Mouse (Mus musculus) limb, embryonic 13.5 days (tissue): ENCODE results near the gene Parp14. TPM values are rescaled to one million over a fixed set of nuclear protein-coding genes. Genes with fewer than 3 reads are reported as not detected.

Source experiments
- ATAC-seq: fragments of 200-750 bp; cut with Nextera tagmentation; 2 replicates; pipeline ENCODE4 v1.8.0; 2017; ENCODE audit warnings: low read depth, moderate number of reproducible peaks, moderate TSS enrichment; ENCODE audit not compliant: low FRiP score
- H3K27ac ChIP-seq: fragments of 300-500 bp; sonication (generic); 2 replicates; pipeline ENCODE4 v1.5.1; 2015; ENCODE audit warnings: inconsistent platforms, mild to moderate bottlenecking, moderate library complexity
- H3K27me3 ChIP-seq: fragments of 300-500 bp; sonication (generic); 2 replicates; pipeline ENCODE4 v1.6.1; 2015; ENCODE audit warnings: mild to moderate bottlenecking, inconsistent platforms
- H3K36me3 ChIP-seq: fragments of 300-500 bp; sonication (generic); 2 replicates; pipeline ENCODE4 v1.6.1; 2015; ENCODE audit warnings: inconsistent platforms, mild to moderate bottlenecking, moderate library complexity
- H3K4me1 ChIP-seq: fragments of 300-500 bp; sonication (generic); 2 replicates; pipeline ENCODE4 v1.6.1; 2015; ENCODE audit warnings: inconsistent platforms
- H3K4me2 ChIP-seq: fragments of 300-500 bp; sonication (generic); replicated peaks from 2 replicates; pipeline ENCODE4 v1.6.1; 2015; ENCODE audit warnings: inconsistent platforms, mild to moderate bottlenecking, moderate library complexity
- H3K4me3 ChIP-seq: fragments of 300-500 bp; sonication (generic); 2 replicates; pipeline ENCODE4 v1.5.1; 2015; ENCODE audit warnings: moderate library complexity, mild to moderate bottlenecking, inconsistent platforms
- H3K9ac ChIP-seq: fragments of 300-500 bp; sonication (generic); 2 replicates; pipeline ENCODE4 v1.6.1; 2015; ENCODE audit warnings: mild to moderate bottlenecking, inconsistent platforms
- H3K9me3 ChIP-seq: fragments of 300-500 bp; sonication (generic); 2 replicates; pipeline ENCODE4 v1.6.1; 2016; ENCODE audit warnings: inconsistent platforms
- WGBS: fragments of 180-500 bp; shearing (Covaris S2); methylation state at CpG from one replicate; pipeline ENCODE4 v1.1.7; 2015; 5-methylcytosine and 5-hydroxymethylcytosine counted together
- polyA plus RNA-seq: library from polyadenylated mRNA; unstranded; fragments of >200 nt; fragmentation: Nextera tagmentation; extraction: Ambion mirVana; gene quantifications from 2 replicates; pipeline ENCODE4 v1.2.1, GENCODE M21; 2015

The Parp14 gene
- polyA plus RNA-seq, 1 experiment from 2014 or later, result 0.59 TPM

DNA sequence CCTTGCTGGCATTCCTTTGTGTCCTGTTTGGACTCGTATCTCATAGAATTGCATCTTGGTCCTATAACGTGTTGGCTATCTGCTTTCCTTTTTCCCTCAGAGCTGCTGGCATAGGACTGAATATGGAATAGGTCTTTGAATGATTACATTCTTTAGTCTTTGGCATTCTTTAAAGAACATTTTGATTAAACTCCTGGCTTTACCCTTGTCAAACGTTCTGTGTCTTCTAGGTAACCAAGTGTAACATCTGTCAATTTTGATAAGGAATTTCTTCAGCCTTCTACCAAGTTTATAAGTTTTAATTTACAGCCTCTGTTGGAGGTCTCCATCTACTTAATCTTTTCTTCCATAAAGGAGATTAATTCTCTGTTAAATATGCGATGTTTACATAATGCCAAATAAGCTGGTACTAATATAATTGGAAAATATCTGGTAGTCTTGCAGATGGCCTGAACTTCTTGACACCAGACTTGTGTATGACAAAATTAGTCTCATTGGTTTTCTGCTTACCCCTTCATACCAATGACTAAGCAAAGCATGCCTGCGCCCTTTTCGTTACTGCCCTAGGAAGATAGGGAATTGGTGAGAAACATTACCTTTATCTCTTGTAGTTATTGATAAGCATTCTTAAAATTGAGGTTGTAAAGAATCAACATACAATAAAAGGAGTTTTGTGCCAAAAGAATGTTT, 64.2 kb downstream of the Parp14 start:
- WGBS, result 86% methylated on average over 6 of the region's 6 CpGs
- no peaks in the 10 kb centered on the region for H3K9me3 ChIP-seq

DNA sequence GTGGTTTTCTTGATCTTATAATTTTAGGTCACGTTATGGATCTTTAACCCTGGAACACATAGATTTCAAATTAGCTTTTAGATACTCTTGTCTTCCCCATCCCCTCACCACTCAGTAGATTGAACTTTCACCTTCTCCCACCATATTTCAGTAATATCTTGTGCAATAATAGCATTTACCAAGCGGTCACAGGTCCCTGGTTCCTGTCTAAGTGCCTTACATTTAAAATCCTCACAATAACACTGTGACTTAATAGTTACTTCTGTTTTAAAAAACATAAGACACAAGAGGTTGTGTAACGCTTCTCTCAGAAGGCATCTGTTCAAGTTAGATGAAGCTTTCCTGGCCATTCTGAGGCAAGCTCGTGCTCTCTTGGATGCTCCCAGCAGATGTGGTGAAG, 67.6 kb downstream of the Parp14 start:
- H3K4me3 ChIP-seq, result no peak overlapping the region
- 90% methylated on average over 4 of the region's 4 CpGs for WGBS
- H3K27me3 ChIP-seq, result no peaks in the 10 kb centered on the region
- H3K4me2 ChIP-seq, result no peak overlapping the region
- no peak overlapping the region for H3K27ac ChIP-seq
- H3K9me3 ChIP-seq, result peaks cover 13% of the 10 kb centered on the region
- no peaks in the 10 kb centered on the region for H3K4me1 ChIP-seq
- no peak for ATAC-seq
- peaks cover 24% of the 10 kb centered on the region for H3K36me3 ChIP-seq
- H3K9ac ChIP-seq, result no peak overlapping the region

More for the DNA sequence above, 64.2 kb downstream of the Parp14 start:
- Histone ChIP-seq H3K27ac (no peak overlapping the region), H3K4me3 (no peak overlapping the region), H3K9ac (no peak overlapping the region), H3K36me3 (peaks cover 1% of the 10 kb centered on the region; the same call in 1 of the 2 replicates), H3K4me1 (no peaks in the 10 kb centered on the region), H3K27me3 (no peaks in the 10 kb centered on the region), H3K4me2 (no peak overlapping the region)
- no peak for ATAC-seq

DNA sequence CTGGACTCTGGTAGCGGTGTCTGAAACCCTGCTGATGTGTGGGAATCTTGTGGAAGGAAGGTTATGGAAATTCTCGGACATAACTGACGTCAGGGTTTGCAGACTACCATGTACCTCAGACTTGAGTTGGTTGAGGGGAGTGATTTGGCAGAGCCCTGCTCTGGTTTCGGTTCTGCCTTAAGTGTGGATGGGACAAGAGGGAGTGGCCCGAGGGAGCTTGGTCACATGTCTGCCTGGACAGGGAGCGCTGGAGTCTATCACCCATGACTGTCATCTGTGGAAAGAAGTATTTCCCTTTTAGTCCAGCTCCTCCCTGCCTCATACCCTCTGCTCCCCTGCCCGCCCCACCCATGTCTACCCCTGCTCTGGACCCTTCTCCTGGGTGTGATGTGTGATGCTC, 69.2 kb downstream of the Parp14 start:
- Histone ChIP-seq H3K27ac (no peak overlapping the region), H3K4me3 (no peak overlapping the region), H3K4me1 (no peaks in the 10 kb centered on the region), H3K36me3 (peaks cover 33% of the 10 kb centered on the region), H3K9ac (no peak overlapping the region), H3K9me3 (peaks cover 13% of the 10 kb centered on the region), H3K27me3 (no peaks in the 10 kb centered on the region), H3K4me2 (no peak overlapping the region)
- no peak for ATAC-seq
- 85% methylated on average over 7 of the region's 7 CpGs for WGBS

DNA sequence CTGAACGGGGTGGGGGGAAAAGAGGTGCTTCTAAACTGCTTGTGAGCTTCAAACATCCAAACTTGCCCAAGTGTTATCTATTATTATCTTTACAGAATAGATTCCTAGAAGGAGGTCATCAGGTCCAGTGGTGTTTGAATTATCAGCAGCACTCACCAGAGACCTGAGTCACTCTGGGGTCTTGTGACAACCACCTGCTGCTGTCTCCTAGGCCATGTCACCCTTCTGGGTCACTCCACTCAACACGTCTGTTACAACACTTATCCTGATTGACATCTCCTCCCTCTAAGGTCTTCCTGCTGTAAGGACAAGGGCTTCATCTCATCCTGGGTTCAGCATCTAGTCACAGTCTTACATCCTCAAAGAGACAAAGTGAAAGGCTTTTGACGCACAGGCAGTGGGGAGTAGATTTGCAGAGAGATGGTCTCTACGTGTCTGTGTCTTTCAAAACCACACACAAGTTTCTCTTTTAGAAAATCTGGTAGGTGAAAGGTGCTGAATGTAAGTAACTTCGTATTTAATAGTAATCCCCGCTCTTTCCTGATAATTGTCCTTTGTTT, 79.3 kb downstream of the Parp14 start:
- Histone ChIP-seq H3K27ac (no peak overlapping the region), H3K9me3 (no peaks in the 10 kb centered on the region), H3K4me1 (no peaks in the 10 kb centered on the region), H3K27me3 (no peaks in the 10 kb centered on the region), H3K9ac (no peak overlapping the region), H3K36me3 (peaks cover 31% of the 10 kb centered on the region), H3K4me2 (no peak overlapping the region), H3K4me3 (no peak overlapping the region)
- no peak for ATAC-seq
- 88% methylated on average over 6 of the region's 6 CpGs for WGBS

DNA sequence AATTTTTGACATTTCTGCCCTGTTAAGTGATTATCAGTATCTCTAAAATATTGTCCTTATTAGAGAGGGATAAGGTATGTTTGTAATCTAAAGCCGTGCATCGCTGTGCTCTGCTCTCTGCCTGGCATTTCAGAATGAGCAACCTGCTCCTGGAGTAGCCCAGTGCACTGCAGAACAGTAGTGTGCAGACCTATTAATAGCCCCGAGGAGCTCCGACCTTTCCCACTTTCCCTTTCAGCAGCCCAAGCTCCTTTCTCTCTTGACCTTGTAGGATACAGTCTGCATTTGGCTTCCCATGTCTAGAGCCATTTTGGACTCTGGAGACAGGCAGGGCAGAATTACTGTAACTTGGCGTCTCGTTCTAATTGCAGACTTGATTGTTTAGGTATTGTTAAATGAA, 83.0 kb downstream of the Parp14 start:
- H3K4me3 ChIP-seq, result no peak overlapping the region
- no peak overlapping the region for H3K9ac ChIP-seq
- peaks cover 31% of the 10 kb centered on the region for H3K36me3 ChIP-seq
- WGBS, result 89% methylated on average over 6 of the region's 6 CpGs
- no peak overlapping the region for H3K4me2 ChIP-seq
- no peak overlapping the region for H3K27ac ChIP-seq
- H3K9me3 ChIP-seq, result no peaks in the 10 kb centered on the region
- H3K4me1 ChIP-seq, result no peaks in the 10 kb centered on the region
- H3K27me3 ChIP-seq, result no peaks in the 10 kb centered on the region
- ATAC-seq, result no peak

DNA sequence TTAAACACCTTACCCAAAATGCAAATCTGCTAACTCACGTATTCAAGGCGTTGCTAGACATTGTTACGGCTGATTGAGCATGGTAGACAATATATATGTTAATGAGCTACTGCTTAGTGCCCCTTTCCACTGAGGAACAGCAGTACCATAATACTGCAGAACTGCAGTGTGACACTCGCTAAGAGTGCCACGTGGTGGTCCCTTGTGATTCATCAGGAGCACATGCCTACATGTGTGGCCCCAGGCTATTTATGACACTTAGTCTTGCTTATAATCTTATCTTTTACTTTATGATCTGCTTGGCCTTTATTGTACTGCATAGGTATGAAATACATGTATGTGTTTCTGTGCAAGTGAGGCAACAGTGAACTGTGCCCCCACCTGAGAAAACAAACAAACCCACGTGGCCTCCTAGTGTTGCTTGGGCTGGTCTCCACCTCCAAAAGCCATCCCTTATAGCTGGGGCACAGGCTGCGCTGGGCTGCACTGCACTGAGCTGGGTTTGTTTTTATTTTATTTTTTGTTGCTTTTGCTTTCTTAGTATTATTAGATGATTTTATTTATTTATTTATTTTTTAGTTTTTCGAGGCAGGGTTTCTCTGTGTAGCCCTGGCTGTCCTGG, 83.7 kb downstream of the Parp14 start:
- ATAC-seq, result no peak
- Histone ChIP-seq H3K4me2 (no peak overlapping the region), H3K4me1 (no peaks in the 10 kb centered on the region), H3K4me3 (no peak overlapping the region), H3K36me3 (peaks cover 31% of the 10 kb centered on the region), H3K9ac (no peak overlapping the region), H3K27me3 (no peaks in the 10 kb centered on the region), H3K9me3 (no peaks in the 10 kb centered on the region), H3K27ac (no peak overlapping the region)
- WGBS, result 86% methylated on average over 8 of the region's 8 CpGs

DNA sequence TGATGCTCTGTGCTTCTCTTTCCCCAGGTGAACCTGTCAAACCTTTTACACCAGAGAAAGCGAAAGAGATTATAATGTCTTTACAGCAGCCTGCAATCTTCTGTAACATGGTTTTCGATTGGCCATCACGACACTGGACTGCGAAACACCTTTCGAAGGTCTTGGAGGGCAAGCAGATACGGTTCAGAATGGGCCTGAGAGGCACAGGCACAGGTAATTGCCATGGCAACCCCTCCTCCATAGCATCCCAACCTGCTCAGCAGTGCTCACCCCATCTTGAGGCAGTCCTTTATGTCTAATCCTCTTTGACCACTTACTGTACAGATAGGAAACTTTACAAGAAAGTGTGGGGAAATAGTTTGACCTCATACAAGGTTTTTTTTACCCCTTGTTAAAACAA, 84.2 kb downstream of the Parp14 start:
- H3K9ac ChIP-seq, result no peak overlapping the region
- peaks cover 31% of the 10 kb centered on the region for H3K36me3 ChIP-seq
- no peaks in the 10 kb centered on the region for H3K27me3 ChIP-seq
- no peak for ATAC-seq
- no peaks in the 10 kb centered on the region for H3K9me3 ChIP-seq
- WGBS, result 92% methylated on average over 6 of the region's 6 CpGs
- H3K4me3 ChIP-seq, result no peak overlapping the region
- no peak overlapping the region for H3K27ac ChIP-seq
- H3K4me1 ChIP-seq, result no peaks in the 10 kb centered on the region
- no peak overlapping the region for H3K4me2 ChIP-seq

DNA sequence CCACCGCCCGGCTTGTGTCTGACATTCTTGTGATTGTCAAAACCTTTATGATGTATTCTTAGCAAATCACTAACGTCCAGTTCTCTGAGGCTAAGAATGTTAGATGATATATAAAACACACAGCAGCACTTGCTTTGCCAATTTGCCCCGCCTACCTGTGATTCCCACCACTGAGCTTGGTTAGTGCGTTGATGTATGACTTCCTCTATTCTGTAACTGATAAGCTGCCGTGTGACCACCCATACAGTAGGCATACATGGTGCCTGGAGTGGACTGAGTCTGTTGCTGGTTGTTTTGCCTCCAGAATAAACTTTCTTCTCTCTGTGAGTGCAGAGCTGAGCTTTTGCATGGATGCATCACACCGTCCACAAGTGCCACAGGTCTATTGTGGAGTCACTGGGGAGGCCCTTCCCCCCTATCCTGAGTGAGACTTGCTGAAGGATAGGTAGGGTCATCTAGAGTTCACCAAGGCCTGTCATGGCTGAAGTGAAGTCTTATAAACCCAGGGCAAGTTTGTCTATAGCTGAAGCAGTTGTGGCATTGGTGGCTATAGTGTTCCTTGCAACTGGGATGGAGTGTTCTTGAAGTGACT, 87.1 kb downstream of the Parp14 start:
- Histone ChIP-seq H3K36me3 (peaks cover 15% of the 10 kb centered on the region; the same call in 1 of the 2 replicates), H3K27me3 (no peaks in the 10 kb centered on the region), H3K9me3 (no peaks in the 10 kb centered on the region), H3K27ac (no peak overlapping the region), H3K9ac (no peak overlapping the region), H3K4me2 (no peak overlapping the region), H3K4me3 (no peak overlapping the region), H3K4me1 (no peaks in the 10 kb centered on the region)
- 83% methylated on average over 7 of the region's 7 CpGs for WGBS
- no peak for ATAC-seq

DNA sequence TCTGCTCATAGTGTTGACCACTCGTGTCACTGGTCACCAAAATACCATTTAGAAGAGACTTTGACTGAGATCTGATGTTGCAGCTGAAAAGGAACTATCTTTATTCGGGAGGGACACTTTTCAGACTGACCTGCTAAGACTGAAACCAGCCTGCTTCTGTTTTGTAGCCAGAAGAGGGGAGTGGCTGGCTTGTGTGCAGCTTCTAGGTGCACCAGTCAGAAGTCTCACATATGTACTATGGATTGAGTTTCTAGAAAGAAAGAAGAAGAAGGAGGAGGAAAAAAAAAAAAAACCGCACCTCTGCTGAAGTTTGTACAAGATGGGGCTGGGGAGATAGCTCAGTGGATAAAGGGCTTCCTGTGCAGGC, 88.2 kb downstream of the Parp14 start:
- H3K36me3 ChIP-seq, result peaks cover 10% of the 10 kb centered on the region; the same call in 1 of the 2 replicates
- no peak overlapping the region for H3K4me3 ChIP-seq
- no peak for ATAC-seq
- H3K27me3 ChIP-seq, result no peaks in the 10 kb centered on the region
- H3K4me1 ChIP-seq, result no peaks in the 10 kb centered on the region
- H3K27ac ChIP-seq, result no peak overlapping the region
- H3K9me3 ChIP-seq, result no peaks in the 10 kb centered on the region
- H3K9ac ChIP-seq, result no peak overlapping the region
- H3K4me2 ChIP-seq, result no peak overlapping the region
- WGBS, result 86% methylated on average over 3 of the region's 3 CpGs

Other genes starting within 250 kb of the Parp14 start
- gene Dirc2, start 102.2 kb downstream of the Parp14 start, polyA plus RNA-seq, result 14.6 and 14.7 TPM in 2 replicates
- 17.5 and 19.0 TPM in 2 replicates for gene Hspbap1, start 101.2 kb downstream of the Parp14 start, polyA plus RNA-seq
- 4.5 and 4.8 TPM in 2 replicates for gene Parp9, start 66.9 kb upstream of the Parp14 start, polyA plus RNA-seq
- 2.9 and 3.1 TPM in 2 replicates for gene Dtx3l, start 67.6 kb upstream of the Parp14 start, polyA plus RNA-seq
- 37.2 and 41.6 TPM in 2 replicates for gene Kpna1, start 107.2 kb upstream of the Parp14 start, polyA plus RNA-seq
- gene Wdr5b, start 169.6 kb upstream of the Parp14 start, polyA plus RNA-seq, result 11.1 and 11.4 TPM in 2 replicates
- 413 and 417 TPM in 2 replicates for gene Fam162a, start 200.1 kb upstream of the Parp14 start, polyA plus RNA-seq
- gene Ccdc58, start 200.1 kb upstream of the Parp14 start, polyA plus RNA-seq, result 87.5 and 91.8 TPM in 2 replicates